In the genomic region with DNA sequence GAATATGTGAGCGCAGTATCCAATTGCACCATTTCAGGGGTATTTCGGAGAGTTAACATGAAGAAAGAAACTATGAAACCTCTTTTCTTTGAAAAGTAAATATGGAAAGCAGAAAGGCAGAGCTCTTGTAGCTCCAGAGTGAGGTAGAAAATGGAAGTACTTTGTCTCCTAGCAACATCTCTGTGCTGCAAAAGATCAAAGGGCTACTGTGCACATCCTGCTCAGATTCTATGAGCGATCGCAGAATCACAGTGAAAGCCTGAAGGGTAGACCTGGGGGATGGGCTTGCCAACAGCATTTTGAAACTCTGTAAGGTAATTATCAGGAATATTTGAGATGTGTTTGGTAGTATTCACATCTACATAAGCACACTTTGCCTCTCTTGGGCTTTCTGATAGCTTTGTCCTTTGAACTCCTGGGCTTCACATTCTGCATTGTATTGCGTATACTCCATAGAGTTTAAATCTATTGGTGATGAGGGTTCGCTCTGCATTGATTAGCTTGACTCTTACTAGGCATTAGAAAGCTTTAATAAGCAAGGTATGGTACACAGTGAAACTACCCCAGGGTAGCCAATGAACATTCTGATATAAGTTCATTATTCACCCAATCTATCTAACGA, we compare ENCODE assay signal across 22 mouse cellular contexts.
DNase-seq lines count a peak whose midpoint lies in the region; ATAC-seq and TF ChIP-seq lines count a peak whose summit lies in the region.
"Had no signal": no experiment of that assay in that cellular context is flagged by ENCODE, and none has a peak within 500 bp of the region (broad histone marks: within the 10 kb centered on the region; RNA-seq: fewer than 3 reads in every experiment).

No protein-coding gene starts in this region.

- WGBS in forebrain, embryonic 14.5 days: 81% methylated on average over 7 of the region's 7 CpGs
- 78% methylated on average over 7 of the region's 7 CpGs for WGBS in forebrain, embryonic 16.5 days
- WGBS in midbrain, embryonic 14.5 days: 63% methylated on average over 7 of the region's 7 CpGs
- 68% methylated on average over 7 of the region's 7 CpGs for WGBS in intestine, postnatal 0 days

- H3K4me1 ChIP-seq in forebrain, embryonic 14.5 days (ENCODE audit: control insufficient read depth, insufficient read depth, low read length): no peaks in the 10 kb centered on the region
- H3K4me1 ChIP-seq in forebrain, embryonic 16.5 days (replicated peaks; ENCODE audit: control insufficient read depth, insufficient read depth, low read length): no peaks in the 10 kb centered on the region
- H3K4me1 ChIP-seq in midbrain, embryonic 14.5 days (ENCODE audit: control insufficient read depth, insufficient read depth, low read length): no peaks in the 10 kb centered on the region
- no peaks in the 10 kb centered on the region for H3K4me1 ChIP-seq in intestine, postnatal 0 days (replicated peaks; ENCODE audit: control insufficient read depth, insufficient read depth, low read length)
- H3K4me1 ChIP-seq: embryonic facial prominence, embryonic 12.5 days; limb, embryonic 13.5 days; liver, embryonic 13.5 days; megakaryocyte, embryonic 14.5 days had no signal

- ATAC-seq in forebrain, embryonic 14.5 days: peak; percentile 52; the same call in 1 of the 2 replicates
- ATAC-seq in forebrain, embryonic 16.5 days: no peak
- peak; percentile 68; the same call in 1 of the 2 replicates for ATAC-seq in midbrain, embryonic 14.5 days (ENCODE audit: low FRiP score, low TSS enrichment)
- ATAC-seq in intestine, postnatal 0 days: no peak

- H3K4me3 ChIP-seq in forebrain, embryonic 14.5 days (ENCODE audit: low read depth, low read length): no peak overlapping the region
- no peak overlapping the region for H3K4me3 ChIP-seq in forebrain, embryonic 16.5 days (replicated peaks; ENCODE audit: low read length)
- H3K4me3 ChIP-seq in midbrain, embryonic 14.5 days (replicated peaks; ENCODE audit: low read depth, low read length): no peak overlapping the region
- no peak overlapping the region for H3K4me3 ChIP-seq in intestine, postnatal 0 days (ENCODE audit: low read depth, low read length)
- H3K4me3 ChIP-seq: embryonic facial prominence, embryonic 12.5 days; erythroblast, embryonic 14.5 days; heart, adult 2 months; limb, embryonic 13.5 days; liver, embryonic 13.5 days; megakaryocyte, embryonic 14.5 days had no signal

- no peak overlapping the region for H3K27ac ChIP-seq in forebrain, embryonic 14.5 days (ENCODE audit: low read depth, low read length)
- H3K27ac ChIP-seq in forebrain, embryonic 16.5 days (ENCODE audit: low read length): no peak overlapping the region
- H3K27ac ChIP-seq in midbrain, embryonic 14.5 days (replicated peaks; ENCODE audit: low read depth, low read length): 0 out of 2 replicates have a peak overlapping the region, but pooled peaks have one; percentile 28
- no peak overlapping the region for H3K27ac ChIP-seq in intestine, postnatal 0 days (ENCODE audit: low read depth, low read length)
- H3K27ac ChIP-seq: embryonic facial prominence, embryonic 12.5 days; heart, adult 2 months; hindbrain, embryonic 14.5 days; limb, embryonic 13.5 days; liver, embryonic 13.5 days had no signal

- no peaks in the 10 kb centered on the region for H3K36me3 ChIP-seq in forebrain, embryonic 14.5 days (ENCODE audit: control insufficient read depth, insufficient read depth, low read length)
- H3K36me3 ChIP-seq in forebrain, embryonic 16.5 days (ENCODE audit: control insufficient read depth, insufficient read depth): no peaks in the 10 kb centered on the region
- H3K36me3 ChIP-seq in midbrain, embryonic 14.5 days (ENCODE audit: control insufficient read depth, insufficient read depth, low read length): no peaks in the 10 kb centered on the region
- no peaks in the 10 kb centered on the region for H3K36me3 ChIP-seq in intestine, postnatal 0 days (ENCODE audit: control insufficient read depth, insufficient read depth)
- H3K36me3 ChIP-seq: embryonic facial prominence, embryonic 12.5 days; limb, embryonic 13.5 days; liver, embryonic 13.5 days had no signal

- TF ChIP-seq CTCF in intestine, postnatal 0 days (IDR thresholded peaks at IDR 0.05; ENCODE audit: low read depth): no peak

- peak; percentile 56 for DNase-seq in forebrain, embryonic 14.5 days (ENCODE audit: low spot score)
- DNase-seq in ES-CJ7 (ENCODE audit: low read depth, low spot score): peak; percentile 6
- peak; percentile 27 for DNase-seq in ZHBTc4 (ENCODE audit: low read depth, low spot score)
- DNase-seq in midbrain, embryonic 14.5 days: peak; percentile 70
- DNase-seq in gastrocnemius, postnatal 4 days (ENCODE audit: low spot score in 2 of 2): no peak
- DNase-seq: adrenal gland, adult 8-10 months; cerebellum, postnatal 14 days; gastrocnemius, postnatal 14 days; heart, adult 2 months; heart, postnatal 36 days; kidney, adult 9 months; kidney, postnatal 4 days; liver, embryonic 13.5 days; lung, postnatal 14 days; right cerebral cortex, postnatal 25 days had no signal

- no peaks in the 10 kb centered on the region for H3K27me3 ChIP-seq in forebrain, embryonic 14.5 days (replicated peaks; ENCODE audit: control insufficient read depth, insufficient read depth, low read length)
- no peaks in the 10 kb centered on the region for H3K27me3 ChIP-seq in forebrain, embryonic 16.5 days (replicated peaks; ENCODE audit: control insufficient read depth, insufficient read depth, low read length)
- H3K27me3 ChIP-seq in midbrain, embryonic 14.5 days (ENCODE audit: control insufficient read depth, insufficient read depth, low read length): no peaks in the 10 kb centered on the region
- H3K27me3 ChIP-seq in intestine, postnatal 0 days (replicated peaks; ENCODE audit: control insufficient read depth, insufficient read depth, low read length): no peaks in the 10 kb centered on the region
- H3K27me3 ChIP-seq: embryonic facial prominence, embryonic 12.5 days; limb, embryonic 13.5 days; liver, embryonic 13.5 days; megakaryocyte, embryonic 14.5 days had no signal

- H3K9me3 ChIP-seq in forebrain, embryonic 14.5 days (replicated peaks; ENCODE audit: control insufficient read depth, low read length): 0 out of 2 replicates have a peak, but pooled peaks cover 2% of the 10 kb centered on the region
- H3K9me3 ChIP-seq in forebrain, embryonic 16.5 days (ENCODE audit: control insufficient read depth, low read length): no peaks in the 10 kb centered on the region
- peaks cover 2% of the 10 kb centered on the region; the same call in 1 of the 2 replicates for H3K9me3 ChIP-seq in midbrain, embryonic 14.5 days (ENCODE audit: control insufficient read depth, low read length)
- no peaks in the 10 kb centered on the region for H3K9me3 ChIP-seq in intestine, postnatal 0 days (ENCODE audit: control insufficient read depth)
- H3K9me3 ChIP-seq: limb, embryonic 13.5 days; liver, embryonic 13.5 days had no signal

- H3K4me2 ChIP-seq in forebrain, embryonic 14.5 days (ENCODE audit: low read length): no peak overlapping the region
- no peak overlapping the region for H3K4me2 ChIP-seq in forebrain, embryonic 16.5 days (ENCODE audit: low read length)
- no peak overlapping the region for H3K4me2 ChIP-seq in midbrain, embryonic 14.5 days (ENCODE audit: low read length)
- no peak overlapping the region for H3K4me2 ChIP-seq in intestine, postnatal 0 days (replicated peaks; ENCODE audit: low read depth)
- H3K4me2 ChIP-seq: embryonic facial prominence, embryonic 12.5 days; hindbrain, embryonic 14.5 days; limb, embryonic 13.5 days; liver, embryonic 13.5 days had no signal

- H3K9ac ChIP-seq in forebrain, embryonic 14.5 days (ENCODE audit: low read length): no peak overlapping the region
- H3K9ac ChIP-seq in forebrain, embryonic 16.5 days (replicated peaks; ENCODE audit: low read depth, low read length): no peak overlapping the region
- H3K9ac ChIP-seq in midbrain, embryonic 14.5 days (replicated peaks; ENCODE audit: low read length): no peak overlapping the region
- H3K9ac ChIP-seq in intestine, postnatal 0 days (ENCODE audit: low read depth, low read length): no peak overlapping the region
- H3K9ac ChIP-seq: embryonic facial prominence, embryonic 12.5 days; hindbrain, embryonic 14.5 days; limb, embryonic 13.5 days; liver, embryonic 13.5 days had no signal

Comparison
In these comparisons a context has a peak if more than half of its experiments do, and no peak if none do; other contexts are left out.
1. ATAC-seq: peak in forebrain, embryonic 14.5 days (single experiment) and midbrain, embryonic 14.5 days (single experiment); none in forebrain, embryonic 16.5 days (single experiment) and intestine, postnatal 0 days (single experiment).
2. DNase-seq: peak in forebrain, embryonic 14.5 days (single experiment), ES-CJ7 (single experiment), ZHBTc4 (single experiment) and midbrain, embryonic 14.5 days (single experiment); none in gastrocnemius, postnatal 4 days (0 of 2).